Mouse (Mus musculus): ENCODE measurements around the gene Prmt6.

The Prmt6 gene

DNA sequence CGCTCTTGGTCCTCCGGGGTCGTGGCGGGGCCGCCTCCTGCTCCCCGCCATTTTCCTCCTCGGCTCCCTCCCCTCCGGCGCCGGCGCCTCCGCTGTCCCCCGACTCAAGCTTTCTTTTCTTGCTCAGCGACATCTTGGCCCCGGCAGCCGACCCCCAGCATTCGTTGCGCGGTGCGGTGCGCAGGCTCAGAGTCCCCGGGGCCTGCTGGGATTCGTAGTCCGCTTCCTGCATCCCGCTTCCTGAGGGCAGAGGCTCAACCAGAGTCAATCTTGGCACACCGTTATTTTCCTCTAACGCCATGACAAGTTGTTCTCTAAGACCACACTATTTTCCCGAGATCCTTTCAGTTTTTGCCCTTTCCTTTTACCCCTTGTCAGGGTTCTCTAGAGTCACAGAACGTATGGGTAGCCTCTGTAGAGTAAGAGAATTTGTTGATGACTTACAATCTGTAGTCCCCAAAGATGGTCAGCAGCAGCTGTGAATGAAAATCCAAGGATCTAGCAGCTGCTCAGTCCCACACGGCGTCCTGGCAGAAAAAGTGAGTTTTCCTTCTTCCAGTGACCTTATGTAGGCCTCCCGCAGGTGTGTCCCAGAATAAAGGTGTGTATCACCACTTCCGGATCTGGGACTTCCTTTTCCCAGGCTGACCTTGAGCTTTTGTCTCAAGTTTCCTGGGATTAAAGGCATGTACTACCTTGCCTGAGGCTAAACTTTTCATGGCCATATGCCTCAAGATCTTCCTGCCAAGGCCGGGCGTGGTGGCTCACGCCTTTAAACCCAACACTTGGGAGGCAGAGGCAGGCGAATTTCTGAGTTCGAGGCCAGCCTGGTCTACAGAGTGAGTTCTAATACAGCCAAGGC is at the start of gene Prmt6:
Gene Prmt6 (minus strand): TSS at position 160 of the 862 bp plus-strand sequence.
- DNase-seq (ENCODE audit: low spot score in 2 of 2), result peak; percentile 85 to 87

DNA sequence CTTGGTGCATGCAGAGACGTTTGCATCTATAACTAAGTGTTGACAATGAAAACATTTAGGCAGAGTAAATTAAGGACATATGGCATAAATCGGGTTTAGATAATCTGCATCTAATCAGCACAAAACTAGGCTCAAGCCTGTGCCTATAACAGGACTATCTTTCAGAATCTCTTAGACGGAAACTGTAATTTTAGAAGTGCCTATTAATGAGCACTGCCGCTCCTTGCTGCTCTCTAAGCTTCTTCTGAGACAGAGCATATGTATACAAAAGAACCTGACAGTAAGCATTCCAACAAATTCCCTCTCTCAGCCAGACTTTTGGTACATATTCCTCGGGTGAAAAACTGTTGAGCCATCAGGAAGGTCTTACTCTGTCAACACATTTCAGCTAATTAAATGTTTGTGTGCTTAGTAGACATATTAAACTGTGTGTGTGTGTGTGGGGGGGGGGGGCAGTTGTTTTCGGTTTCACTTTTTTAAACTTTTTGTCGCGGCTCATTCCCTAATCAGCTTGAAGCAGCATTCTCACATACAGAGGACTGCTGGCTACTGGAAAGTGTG is 39.8 kb upstream of the Prmt6 start:
- no peak for DNase-seq (ENCODE audit: low spot score in 2 of 2)

DNA sequence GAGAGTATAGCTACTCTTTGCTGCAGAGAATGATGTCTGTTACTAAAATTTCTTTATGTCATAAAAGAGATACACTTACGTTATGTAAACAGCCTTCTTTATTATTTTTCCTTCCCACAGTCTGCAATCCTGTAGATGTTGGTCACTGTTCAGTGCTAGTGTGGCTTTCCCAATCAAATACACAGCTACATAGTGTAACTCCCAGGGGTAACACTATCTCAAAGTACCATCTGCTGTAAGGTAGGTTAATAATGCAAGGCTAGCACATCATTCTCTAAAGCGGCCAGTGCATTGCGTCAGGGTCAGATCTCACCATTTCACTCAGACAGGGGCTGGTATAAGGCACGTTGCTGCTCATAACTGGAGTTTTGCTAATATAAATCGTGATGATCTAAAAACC is 31.9 kb upstream of the Prmt6 start:
- no peak for DNase-seq (ENCODE audit: low spot score in 2 of 2)

DNA sequence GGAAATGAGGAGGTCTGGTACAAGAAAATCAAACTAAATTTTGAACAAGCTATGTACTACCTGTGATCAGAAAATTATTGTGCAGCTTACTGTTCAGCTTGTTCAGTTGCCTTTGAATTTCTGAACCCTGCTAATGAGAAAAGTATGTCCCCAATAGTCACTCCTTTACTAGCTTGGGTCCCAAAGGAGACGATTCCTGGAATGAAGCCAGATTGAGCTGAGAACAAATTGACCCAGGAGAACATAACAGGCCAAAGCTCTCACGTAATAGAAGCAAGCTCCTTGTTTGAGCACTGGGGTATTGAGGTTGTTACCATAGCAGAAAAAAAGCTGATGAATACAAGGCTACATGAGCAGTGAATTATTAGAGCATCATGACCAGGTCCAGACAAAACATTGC is 17.0 kb upstream of the Prmt6 start:
- no peak for DNase-seq (ENCODE audit: low spot score in 2 of 2)

DNA sequence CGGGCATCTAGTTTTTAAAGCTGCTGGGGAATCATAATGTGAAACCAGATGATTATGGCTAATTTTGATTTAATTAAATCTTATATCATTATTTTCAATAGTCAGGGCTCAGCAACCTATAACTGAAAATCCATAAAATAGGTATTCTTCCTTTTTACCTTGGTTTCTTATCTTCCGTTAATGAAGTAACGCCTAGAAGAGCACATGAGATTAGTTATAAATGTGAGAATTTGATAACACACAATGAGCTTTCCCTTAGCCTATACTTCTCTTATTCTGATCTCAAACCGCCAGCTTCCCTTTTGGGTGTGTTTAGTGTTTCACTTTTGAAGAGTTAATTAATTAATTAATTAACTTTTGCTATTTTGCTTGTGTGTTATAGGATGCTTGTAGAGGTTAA is 2.3 kb upstream of the Prmt6 start:
- DNase-seq (ENCODE audit: low spot score in 2 of 2), result no peak

DNA sequence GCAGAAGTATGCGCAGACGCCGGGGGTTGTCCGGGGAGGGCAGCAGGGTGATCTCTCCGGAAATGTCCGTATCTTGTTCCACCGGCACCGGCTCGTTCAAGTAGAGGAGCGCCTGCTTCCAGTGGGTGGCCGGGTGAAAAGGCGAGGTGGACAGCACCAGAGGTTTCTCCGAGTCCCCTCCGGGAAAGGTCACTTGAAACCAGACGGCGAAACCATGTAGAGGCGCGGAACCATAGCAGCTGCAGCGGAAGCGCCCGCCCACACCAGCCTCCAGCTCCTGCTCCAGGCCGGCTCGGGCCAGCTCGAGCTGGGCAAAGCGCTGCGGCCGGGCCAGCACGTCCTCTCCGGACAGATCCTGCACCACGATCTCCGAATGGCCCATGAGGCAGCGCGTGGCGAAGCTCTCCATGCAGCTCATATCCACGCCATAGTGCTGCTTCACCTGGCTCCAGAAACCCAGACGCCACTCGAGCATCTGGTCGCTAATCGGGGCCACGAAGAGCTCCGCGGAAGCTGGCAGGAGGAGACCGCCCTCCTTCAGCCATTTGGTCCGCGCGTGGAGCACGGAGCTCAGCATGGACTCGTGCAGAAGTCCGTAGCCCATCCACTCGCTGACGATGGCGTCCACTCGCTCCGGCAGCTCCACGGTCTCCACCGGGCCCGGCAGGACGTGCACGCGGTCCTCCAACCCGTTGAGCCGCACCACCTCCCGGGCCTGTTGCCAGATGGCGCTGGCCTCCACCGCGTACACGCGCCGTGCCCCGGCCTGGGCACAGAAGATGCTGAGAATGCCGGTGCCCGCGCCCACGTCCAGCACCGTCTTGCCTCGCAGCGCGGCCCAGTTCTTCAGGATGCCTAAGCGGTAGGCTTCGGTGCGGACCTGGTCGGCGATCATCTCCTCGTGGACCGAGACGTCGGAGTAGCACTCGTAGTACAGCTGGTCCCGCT is 633 bp downstream of the Prmt6 start:
- DNase-seq (ENCODE audit: low spot score in 2 of 2), result peak; percentile 36 to 38

DNA sequence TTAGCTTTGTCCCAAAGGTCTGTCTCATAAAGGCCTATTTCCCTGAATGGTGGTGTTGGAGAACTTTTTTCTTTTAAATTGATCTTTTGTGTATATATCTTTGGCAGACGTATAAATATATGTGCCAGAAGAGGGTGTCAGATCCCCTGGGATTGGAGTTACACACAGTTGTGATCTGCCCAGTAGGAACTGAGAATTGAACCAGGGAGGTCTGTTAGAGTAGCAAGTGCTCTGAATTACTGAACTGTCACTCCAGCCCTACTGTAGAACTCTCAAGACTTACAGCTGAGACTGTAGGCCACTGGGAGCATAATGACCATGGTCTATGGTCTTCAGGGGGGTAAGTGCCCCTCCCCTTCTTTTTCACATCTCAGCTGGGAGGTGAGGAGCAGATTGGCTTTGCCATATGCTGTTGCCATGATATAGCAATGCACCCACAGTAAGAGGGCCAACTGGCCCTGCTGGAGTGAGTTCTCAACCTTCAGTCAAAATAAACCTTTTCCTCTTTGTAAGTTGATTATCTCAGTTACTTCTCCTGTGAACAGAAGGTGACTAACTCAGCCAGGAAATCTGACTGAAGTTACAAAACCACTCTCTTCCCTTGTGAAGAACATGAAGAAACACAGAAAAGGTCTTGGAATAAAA is 13.9 kb downstream of the Prmt6 start:
- DNase-seq (ENCODE audit: low spot score in 2 of 2), result no peak
